Mouse (Mus musculus): Measurements from ENCODE around the gene Tgoln1.

DNA sequence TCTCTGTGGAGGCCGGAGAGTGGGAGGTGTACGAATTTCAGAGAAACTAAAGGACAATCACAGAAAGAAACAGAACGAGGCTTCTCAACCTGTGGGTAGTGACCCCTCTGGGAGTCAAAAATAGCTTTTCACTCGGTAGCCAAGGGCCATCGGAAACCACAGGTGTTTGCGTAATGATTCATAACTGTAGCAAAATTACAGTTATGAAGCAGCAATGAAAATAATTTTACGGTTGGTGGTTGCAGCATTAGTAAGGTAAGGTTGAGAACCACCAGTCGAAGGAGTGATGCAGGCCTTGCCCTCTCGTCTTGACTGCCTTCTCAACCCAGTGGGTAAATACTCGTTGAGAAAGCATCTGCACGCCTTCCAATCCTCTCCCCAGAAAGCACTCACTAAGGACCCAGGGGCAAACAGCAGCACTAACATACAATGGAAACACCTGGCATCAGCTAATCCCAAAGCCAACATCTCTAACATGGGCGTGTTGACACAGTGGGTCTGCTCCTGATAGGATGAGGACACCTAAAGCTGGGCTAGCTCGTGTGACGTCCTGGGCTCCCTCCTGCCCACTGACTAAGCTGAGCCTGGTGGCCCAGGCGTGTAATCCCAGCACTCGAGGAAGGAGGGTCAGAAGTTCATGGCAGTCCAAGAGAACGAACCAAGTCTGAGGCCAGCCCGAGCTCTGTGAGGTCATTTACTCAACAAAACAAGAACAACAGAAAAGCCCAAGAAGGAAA is 24.6 kb upstream of the Tgoln1 start:
- TF ChIP-seq CTCF (IDR thresholded peaks at IDR 0.05; ENCODE audit: low read depth, low read length) = no peak
- no peak for TF ChIP-seq POLR2A (IDR thresholded peaks at IDR 0.05; ENCODE audit: extremely low read depth, insufficient read depth, low read length)
